Mouse (Mus musculus) megakaryocyte, embryonic 14.5 days (primary cell): ENCODE results near the gene Astl. TPM values are rescaled to one million over a fixed set of nuclear protein-coding genes. Genes with fewer than 3 reads are reported as not detected.

Source experiments
- H3K27me3 ChIP-seq: replicated peaks from 2 replicates; pipeline ENCODE3; 2012; ENCODE audit warnings: inconsistent platforms
- H3K36me3 ChIP-seq: replicated peaks from 2 replicates; pipeline ENCODE3; 2012; ENCODE audit warnings: low read length, inconsistent platforms, mixed read lengths
- H3K4me1 ChIP-seq: 2 replicates; pipeline ENCODE4 v1.6.1; 2012; ENCODE audit warnings: inconsistent platforms
- H3K4me3 ChIP-seq: replicated peaks from 2 replicates; pipeline ENCODE3; 2012; ENCODE audit warnings: moderate library complexity, mild to moderate bottlenecking, inconsistent platforms
- H3K9me3 ChIP-seq: 2 replicates; pipeline ENCODE4 v1.6.1; 2012; ENCODE audit warnings: inconsistent platforms
- FLI1 ChIP-seq: IDR thresholded peaks from 2 replicates; pipeline ENCODE4 v1.6.1; 2012; ENCODE audit warnings: low read length, inconsistent platforms, mixed read lengths
- GATA1 ChIP-seq: IDR thresholded peaks from 3 replicates; pipeline ENCODE4 v1.6.1; 2012; ENCODE audit warnings: mixed read lengths, low read length, inconsistent platforms, borderline replicate concordance
- polyA plus RNA-seq: library from polyadenylated mRNA; stranded (reverse); fragments of >175 nt; gene quantifications from 2 replicates; pipeline ENCODE4 v1.2.3, GENCODE M21; 2012; ENCODE audit warnings: low replicate concordance; ENCODE audit not compliant: insufficient read depth

Astl gene
- polyA plus RNA-seq, 1 experiment, result not detected

- Histone ChIP-seq H3K4me3 (peak overlapping the region; percentile 96), H3K4me1 (peaks cover 90% of the 10 kb centered on the region), H3K36me3 (peaks cover 8% of the 10 kb centered on the region), H3K27me3 (peaks cover 9% of the 10 kb centered on the region), H3K9me3 (no peaks in the 10 kb centered on the region)
- TF ChIP-seq GATA1 (no peak), FLI1 (no peak)
These were observed 1.6 kb upstream of the Astl start for GRCm38 (mm10) chr2:127336885-127337284.

- Histone ChIP-seq H3K9me3 (no peaks in the 10 kb centered on the region), H3K4me3 (peak overlapping the region; percentile 96), H3K36me3 (peaks cover 8% of the 10 kb centered on the region), H3K27me3 (peaks cover 11% of the 10 kb centered on the region), H3K4me1 (peaks cover 86% of the 10 kb centered on the region)
- TF ChIP-seq GATA1 (no peak), FLI1 (no peak)
These were observed 908 bp upstream of the Astl start for GRCm38 (mm10) chr2:127337531-127337930.

- TF ChIP-seq FLI1 (no peak), GATA1 (no peak)
- Histone ChIP-seq H3K4me1 (peaks cover 86% of the 10 kb centered on the region), H3K27me3 (peaks cover 16% of the 10 kb centered on the region), H3K4me3 (peak overlapping the region; percentile 83), H3K9me3 (no peaks in the 10 kb centered on the region), H3K36me3 (peaks cover 8% of the 10 kb centered on the region)
These were observed 427 bp upstream of the Astl start for GRCm38 (mm10) chr2:127338012-127338411.

- TF ChIP-seq GATA1 (no peak), FLI1 (no peak)
- Histone ChIP-seq H3K9me3 (no peaks in the 10 kb centered on the region), H3K27me3 (peaks cover 24% of the 10 kb centered on the region), H3K4me1 (peaks cover 86% of the 10 kb centered on the region), H3K4me3 (peak overlapping the region; percentile 42), H3K36me3 (peaks cover 8% of the 10 kb centered on the region)
These were observed 394 bp downstream of the Astl start for GRCm38 (mm10) chr2:127338833-127339232.

GRCm38 (mm10) chr2:127339262-127339661 lies 823 bp downstream of the Astl start:
- peaks cover 28% of the 10 kb centered on the region for H3K27me3 ChIP-seq
- TF ChIP-seq GATA1 (no peak), FLI1 (no peak)

GRCm38 (mm10) chr2:127341159-127341558 lies 2.7 kb downstream of the Astl start:
- TF ChIP-seq GATA1, result no peak
- no peak for TF ChIP-seq FLI1
- Histone ChIP-seq H3K4me3 (no peak overlapping the region), H3K27me3 (peaks cover 47% of the 10 kb centered on the region), H3K9me3 (no peaks in the 10 kb centered on the region), H3K4me1 (peaks cover 65% of the 10 kb centered on the region), H3K36me3 (peaks cover 8% of the 10 kb centered on the region)

More at GRCm38 (mm10) chr2:127339262-127339661, 823 bp downstream of the Astl start:
- no peaks in the 10 kb centered on the region for H3K9me3 ChIP-seq
- peaks cover 8% of the 10 kb centered on the region for H3K36me3 ChIP-seq
- peaks cover 84% of the 10 kb centered on the region for H3K4me1 ChIP-seq
- peak overlapping the region; percentile 23 for H3K4me3 ChIP-seq

- Histone ChIP-seq H3K36me3 (no peaks in the 10 kb centered on the region), H3K4me3 (no peak overlapping the region), H3K9me3 (no peaks in the 10 kb centered on the region), H3K4me1 (peaks cover 18% of the 10 kb centered on the region), H3K27me3 (peaks cover 81% of the 10 kb centered on the region)
- TF ChIP-seq GATA1 (no peak), FLI1 (no peak)
These were observed 7.9 kb downstream of the Astl start for GRCm38 (mm10) chr2:127346334-127346733.

GRCm38 (mm10) chr2:127347147-127347985 lies 8.9 kb downstream of the Astl start:
- Histone ChIP-seq H3K4me1 (peaks cover 15% of the 10 kb centered on the region), H3K36me3 (no peaks in the 10 kb centered on the region), H3K27me3 (peaks cover 72% of the 10 kb centered on the region), H3K9me3 (no peaks in the 10 kb centered on the region), H3K4me3 (no peak overlapping the region)
- TF ChIP-seq GATA1 (no peak), FLI1 (no peak)

GRCm38 (mm10) chr2:127353881-127354280 lies 15.4 kb downstream of the Astl start:
- Histone ChIP-seq H3K4me3 (no peak overlapping the region), H3K27me3 (peaks cover 73% of the 10 kb centered on the region), H3K4me1 (no peaks in the 10 kb centered on the region), H3K36me3 (no peaks in the 10 kb centered on the region), H3K9me3 (no peaks in the 10 kb centered on the region)
- no peak for TF ChIP-seq FLI1
- TF ChIP-seq GATA1, result no peak

GRCm38 (mm10) chr2:127362459-127363281 lies 24.2 kb downstream of the Astl start, which contains the start of gene Adra2b:
Gene Adra2b, plus strand, starts transcription at chr2:127363208.
- H3K36me3 ChIP-seq, result no peaks in the 10 kb centered on the region
- H3K9me3 ChIP-seq, result no peaks in the 10 kb centered on the region
- TF ChIP-seq GATA1, result no peak
- TF ChIP-seq FLI1, result no peak
- H3K27me3 ChIP-seq, result peaks cover 96% of the 10 kb centered on the region
- H3K4me1 ChIP-seq, result peaks cover 32% of the 10 kb centered on the region
- peak within 1 kb of the TSS; percentile 88 for H3K4me3 ChIP-seq
